Mouse (Mus musculus) activated CD4-positive, CD25-positive, alpha-beta regulatory T cell (primary cell): ENCODE results near the gene Gm13420. TPM values are rescaled to one million over a fixed set of nuclear protein-coding genes. Genes with fewer than 3 reads are reported as not detected.

Experiments used
- polyA plus RNA-seq, 2 experiments: library from polyadenylated mRNA; unstranded; fragments of 100-300 nt; shearing (Covaris generic); gene quantifications; one replicate each; pipeline ENCODE4 v1.2.1; 2017

The Gm13420 gene
- not detected for polyA plus RNA-seq

GRCm38 (mm10) chr2:29751497-29751896 is at the start of gene Gm13420:
Gm13420 (minus strand) TSS chr2:29751685.

GRCm38 (mm10) chr2:29787937-29788681 is 36.6 kb upstream of the Gm13420 start, which contains the start of gene Trub2:
Trub2 (minus strand) TSS chr2:29788502.

DNA sequence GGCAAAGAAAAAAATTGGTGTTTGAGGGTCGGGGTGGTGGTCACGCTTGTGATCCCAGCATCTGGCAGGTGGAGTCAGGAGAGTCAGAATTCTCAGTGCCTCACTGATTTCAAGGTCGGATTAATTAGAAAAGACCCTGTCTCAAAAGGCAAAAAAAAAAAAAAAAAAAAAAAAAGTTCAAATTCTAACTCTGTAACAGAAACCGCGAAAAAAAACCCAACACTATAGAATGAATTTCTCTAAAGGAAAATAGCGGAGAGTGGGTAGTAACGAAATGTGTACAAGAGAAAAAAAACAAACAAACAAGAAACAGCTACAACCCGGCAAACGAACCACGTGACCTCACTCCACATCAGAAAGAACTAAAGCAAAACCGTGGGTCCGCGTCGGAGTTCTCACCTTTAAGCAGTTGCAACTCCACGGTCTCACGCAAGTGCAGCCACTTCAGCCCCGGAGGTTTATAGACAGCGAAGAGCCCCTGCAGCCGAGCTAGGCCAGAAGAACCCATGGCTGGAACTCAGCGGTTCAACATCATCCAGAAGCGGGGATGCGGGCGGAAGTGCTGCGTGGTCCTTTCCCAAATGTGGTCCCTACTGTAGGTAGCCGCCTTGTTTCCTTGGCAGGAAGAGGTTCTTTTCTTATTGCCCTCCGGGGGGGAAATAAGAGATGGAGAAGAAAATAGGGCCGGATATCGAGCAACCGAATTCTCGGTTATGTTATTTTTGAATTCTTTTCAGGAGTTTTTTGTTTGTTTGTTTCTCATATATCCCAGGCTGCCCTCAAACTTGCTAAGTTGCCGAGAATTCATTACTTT is 35.8 kb upstream of the Gm13420 start, which contains the start of gene Coq4:
Gene Coq4, plus strand, starts transcription at position 390 of the 814 bp plus-strand sequence.

Other genes starting within 250 kb of the Gm13420 start
- gene Rapgef1, start 132.0 kb downstream of the Gm13420 start, polyA plus RNA-seq = 10 to 100 TPM; 33.3 to 37.4 TPM
- 1 to 10 TPM in 1 of 2 experiments, under 1 TPM in 1; 0.32 to 1.1 TPM for gene Gm13547, start 7.6 kb upstream of the Gm13420 start, polyA plus RNA-seq
- 1 to 10 TPM; 5.1 to 6.0 TPM for gene Coq4, start 35.8 kb upstream of the Gm13420 start, polyA plus RNA-seq
- 10 to 100 TPM; 25.8 to 27.1 TPM for gene Trub2, start 36.8 kb upstream of the Gm13420 start, polyA plus RNA-seq
- gene Slc27a4, start 50.9 kb upstream of the Gm13420 start, polyA plus RNA-seq = 1 to 10 TPM; 4.7 to 5.4 TPM
- gene Urm1, start 68.4 kb upstream of the Gm13420 start, polyA plus RNA-seq = 10 to 100 TPM; 22.5 to 23.7 TPM
- 1 to 10 TPM; 1.2 to 2.8 TPM for gene Cercam, start 117.5 kb upstream of the Gm13420 start, polyA plus RNA-seq
- gene Odf2, start 137.5 kb upstream of the Gm13420 start, polyA plus RNA-seq = 10 to 100 TPM; 65.1 to 70.0 TPM
- gene Gle1, start 183.7 kb upstream of the Gm13420 start, polyA plus RNA-seq = 10 to 100 TPM; 53.6 to 55.7 TPM
- gene Sptan1, start 213.9 kb upstream of the Gm13420 start, polyA plus RNA-seq = 10 to 100 TPM; 65.7 to 97.2 TPM